Mouse (Mus musculus) lung, adult 2 months (tissue): Measurements from ENCODE around the gene Mlkl.

Experiments used
- CTCF ChIP-seq: fragments of 200-500 bp; IDR thresholded peaks from 2 replicates; pipeline ENCODE4 v1.5.1; 2011; ENCODE audit warnings: mild to moderate bottlenecking, low read length, control low read depth; ENCODE audit not compliant: insufficient read depth
- POLR2A ChIP-seq: fragments of 200-500 bp; IDR thresholded peaks from 2 replicates; pipeline ENCODE4 v1.6.1; 2011; ENCODE audit warnings: low read depth, mild to moderate bottlenecking, control low read depth, low read length, borderline replicate concordance; ENCODE audit errors: extremely low read depth

- TF ChIP-seq CTCF, result no peak
- TF ChIP-seq POLR2A, result no peak
Measured at GRCm38 (mm10) chr8:111314729-111315128, 23.2 kb downstream of the Mlkl start.
